Mouse (Mus musculus) intestine, postnatal 0 days (tissue): ENCODE results near the gene Ripor3. TPM values are rescaled to one million over a fixed set of nuclear protein-coding genes. Genes with fewer than 3 reads are reported as not detected.

Experiments used
- ATAC-seq: fragments of 200-750 bp; cut with Nextera tagmentation; 2 replicates; pipeline ENCODE4 v1.8.0; 2017; ENCODE audit warnings: mild to moderate bottlenecking, moderate TSS enrichment, moderate library complexity
- H3K27ac ChIP-seq: fragments of 300-500 bp; sonication (generic); 2 replicates; pipeline ENCODE4 v1.5.1; 2014; ENCODE audit warnings: mild to moderate bottlenecking, low read depth, low read length, moderate library complexity
- H3K27me3 ChIP-seq: fragments of 300-500 bp; sonication (generic); replicated peaks from 2 replicates; pipeline ENCODE4 v1.6.1; 2014; ENCODE audit warnings: low read length, mixed read lengths; ENCODE audit not compliant: control insufficient read depth, insufficient read depth
- H3K36me3 ChIP-seq: fragments of 300-500 bp; sonication (generic); 2 replicates; pipeline ENCODE4 v1.6.1; 2014; ENCODE audit warnings: mild to moderate bottlenecking, moderate library complexity; ENCODE audit not compliant: control insufficient read depth, insufficient read depth
- H3K4me1 ChIP-seq: fragments of 300-500 bp; sonication (generic); replicated peaks from 2 replicates; pipeline ENCODE4 v1.6.1; 2014; ENCODE audit warnings: antibody characterized with exemption, low read length, mixed read lengths; ENCODE audit not compliant: control insufficient read depth, insufficient read depth
- H3K4me2 ChIP-seq: fragments of 300-500 bp; sonication (generic); replicated peaks from 2 replicates; pipeline ENCODE4 v1.6.1; 2014; ENCODE audit warnings: low read depth, mild to moderate bottlenecking, moderate library complexity
- H3K4me3 ChIP-seq: fragments of 300-500 bp; sonication (generic); 2 replicates; pipeline ENCODE4 v1.5.1; 2014; ENCODE audit warnings: low read depth, low read length
- H3K9ac ChIP-seq: fragments of 300-500 bp; sonication (generic); 2 replicates; pipeline ENCODE4 v1.6.1; 2014; ENCODE audit warnings: mild to moderate bottlenecking, low read depth, low read length
- H3K9me3 ChIP-seq: fragments of 300-500 bp; sonication (generic); 2 replicates; pipeline ENCODE4 v1.6.1; 2016; ENCODE audit warnings: mixed run types; ENCODE audit not compliant: control insufficient read depth
- CTCF ChIP-seq: sonication (generic); IDR thresholded peaks from 2 replicates; pipeline ENCODE4 v1.5.1; 2016; ENCODE audit warnings: low read depth, mild to moderate bottlenecking, control low read depth, antibody characterized with exemption, moderate library complexity
- WGBS: fragments of 180-500 bp; shearing (Covaris S2); extraction: QIAGEN DNeasy Blood & Tissue Kit; methylation state at CpG from one replicate; pipeline ENCODE4 v1.1.7; 2014; 5-methylcytosine and 5-hydroxymethylcytosine counted together
- polyA plus RNA-seq: library from polyadenylated mRNA; unstranded; fragments of >200 nt; fragmentation: Nextera tagmentation; extraction: Ambion mirVana; gene quantifications from 2 replicates; pipeline ENCODE4 v1.2.1, GENCODE M21; 2015

Ripor3 gene
- polyA plus RNA-seq, 1 experiment from 2014 or later = 1.5 TPM

GRCm38 (mm10) chr2:167964320-167964719 lies 46.1 kb downstream of the Ripor3 start:
- no peaks in the 10 kb centered on the region for H3K9me3 ChIP-seq
- no peaks in the 10 kb centered on the region for H3K27me3 ChIP-seq
- ATAC-seq = no peak
- no peak overlapping the region for H3K4me3 ChIP-seq
- H3K4me2 ChIP-seq = no peak overlapping the region
- H3K4me1 ChIP-seq = no peaks in the 10 kb centered on the region
- peaks cover 48% of the 10 kb centered on the region for H3K36me3 ChIP-seq
- H3K9ac ChIP-seq = no peak overlapping the region
- no peak for TF ChIP-seq CTCF
- 82% methylated on average over 9 of the region's 9 CpGs for WGBS
- H3K27ac ChIP-seq = no peak overlapping the region

GRCm38 (mm10) chr2:167963778-167964300 lies 46.6 kb downstream of the Ripor3 start:
- no peaks in the 10 kb centered on the region for H3K27me3 ChIP-seq
- H3K4me3 ChIP-seq = no peak overlapping the region
- 91% methylated on average over 9 of the region's 9 CpGs for WGBS
- no peaks in the 10 kb centered on the region for H3K4me1 ChIP-seq
- ATAC-seq = no peak
- no peak overlapping the region for H3K27ac ChIP-seq
- no peak for TF ChIP-seq CTCF
- H3K9ac ChIP-seq = no peak overlapping the region
- no peak overlapping the region for H3K4me2 ChIP-seq
- peaks cover 43% of the 10 kb centered on the region for H3K36me3 ChIP-seq
- no peaks in the 10 kb centered on the region for H3K9me3 ChIP-seq

GRCm38 (mm10) chr2:167963176-167963575 lies 47.2 kb downstream of the Ripor3 start:
- ATAC-seq = no peak
- H3K36me3 ChIP-seq = peaks cover 37% of the 10 kb centered on the region
- H3K4me2 ChIP-seq = no peak overlapping the region
- no peaks in the 10 kb centered on the region for H3K27me3 ChIP-seq
- 88% methylated on average over 4 of the region's 4 CpGs for WGBS
- no peak overlapping the region for H3K4me3 ChIP-seq
- H3K4me1 ChIP-seq = no peaks in the 10 kb centered on the region
- H3K9ac ChIP-seq = no peak overlapping the region
- H3K9me3 ChIP-seq = no peaks in the 10 kb centered on the region
- no peak for TF ChIP-seq CTCF
- no peak overlapping the region for H3K27ac ChIP-seq

- H3K4me3 ChIP-seq = no peak overlapping the region
- H3K27me3 ChIP-seq = no peaks in the 10 kb centered on the region
- H3K9me3 ChIP-seq = no peaks in the 10 kb centered on the region
- H3K27ac ChIP-seq = no peak overlapping the region
- TF ChIP-seq CTCF = no peak
- H3K4me2 ChIP-seq = no peak overlapping the region
- no peaks in the 10 kb centered on the region for H3K4me1 ChIP-seq
- H3K9ac ChIP-seq = no peak overlapping the region
- H3K36me3 ChIP-seq = peaks cover 28% of the 10 kb centered on the region
- WGBS = 90% methylated on average over 6 of the region's 6 CpGs
- ATAC-seq = no peak
Observed at GRCm38 (mm10) chr2:167962347-167962746, 48.1 kb downstream of the Ripor3 start.

- Histone ChIP-seq H3K9ac (no peak overlapping the region), H3K4me1 (no peaks in the 10 kb centered on the region), H3K27ac (no peak overlapping the region; the same call in 1 of the 2 replicates), H3K36me3 (peaks cover 11% of the 10 kb centered on the region), H3K4me3 (no peak overlapping the region), H3K27me3 (no peaks in the 10 kb centered on the region), H3K4me2 (no peak overlapping the region), H3K9me3 (no peaks in the 10 kb centered on the region)
- WGBS = 82% methylated on average over 8 of the region's 8 CpGs
- no peak for ATAC-seq
- TF ChIP-seq CTCF = no peak
Observed at GRCm38 (mm10) chr2:167960584-167960983, 49.8 kb downstream of the Ripor3 start.

GRCm38 (mm10) chr2:167959996-167960395 lies 50.4 kb downstream of the Ripor3 start:
- Histone ChIP-seq H3K9ac (no peak overlapping the region), H3K27me3 (no peaks in the 10 kb centered on the region), H3K4me3 (no peak overlapping the region), H3K27ac (no peak overlapping the region), H3K4me1 (no peaks in the 10 kb centered on the region), H3K4me2 (no peak overlapping the region), H3K36me3 (peaks cover 5% of the 10 kb centered on the region), H3K9me3 (no peaks in the 10 kb centered on the region)
- WGBS = 49% methylated on average over 7 of the region's 7 CpGs
- no peak for ATAC-seq
- TF ChIP-seq CTCF = no peak
